Mouse (Mus musculus) ovary, postnatal 14 days (tissue): ENCODE data around the gene Gprc5d.

Experiments
- DNase-seq: peaks from one replicate; pipeline ENCODE4 v3.0.0; 2022; ENCODE audit warnings: low spot score

Gprc5d gene

GRCm38 (mm10) chr6:135135735-135136134, 17.7 kb upstream of the Gprc5d start:
- no peak for DNase-seq

GRCm38 (mm10) chr6:135133486-135133885, 15.4 kb upstream of the Gprc5d start:
- DNase-seq, result no peak

- no peak for DNase-seq
These were observed 15.0 kb upstream of the Gprc5d start for GRCm38 (mm10) chr6:135133086-135133485.

- DNase-seq, result no peak
These were observed 6.8 kb upstream of the Gprc5d start for GRCm38 (mm10) chr6:135124755-135125380.

GRCm38 (mm10) chr6:135116479-135116878, 1.6 kb downstream of the Gprc5d start:
- no peak for DNase-seq

GRCm38 (mm10) chr6:135113114-135113436, 5.0 kb downstream of the Gprc5d start:
- DNase-seq, result no peak

GRCm38 (mm10) chr6:135112411-135113113, 5.5 kb downstream of the Gprc5d start:
- no peak for DNase-seq

- DNase-seq, result no peak
These were observed 11.1 kb downstream of the Gprc5d start for GRCm38 (mm10) chr6:135107014-135107413.

GRCm38 (mm10) chr6:135102736-135103303, 15.3 kb downstream of the Gprc5d start:
- DNase-seq, result no peak

- DNase-seq, result no peak
These were observed 17.2 kb downstream of the Gprc5d start for GRCm38 (mm10) chr6:135100787-135101472.

GRCm38 (mm10) chr6:135092798-135093470, 25.1 kb downstream of the Gprc5d start:
- DNase-seq, result no peak

- DNase-seq, result no peak
These were observed 27.4 kb downstream of the Gprc5d start for GRCm38 (mm10) chr6:135090661-135091060.

GRCm38 (mm10) chr6:135089786-135090185, 28.3 kb downstream of the Gprc5d start:
- no peak for DNase-seq

GRCm38 (mm10) chr6:135087721-135088451, 30.2 kb downstream of the Gprc5d start:
- peak; percentile 79 for DNase-seq

GRCm38 (mm10) chr6:135085703-135086102, 32.4 kb downstream of the Gprc5d start:
- no peak for DNase-seq

- no peak for DNase-seq
These were observed 34.0 kb downstream of the Gprc5d start for GRCm38 (mm10) chr6:135083991-135084502.

GRCm38 (mm10) chr6:135078420-135078819, 39.7 kb downstream of the Gprc5d start:
- no peak for DNase-seq

GRCm38 (mm10) chr6:135076202-135076601, 41.9 kb downstream of the Gprc5d start:
- no peak for DNase-seq

- DNase-seq, result no peak
These were observed 43.6 kb downstream of the Gprc5d start for GRCm38 (mm10) chr6:135074405-135074947.

GRCm38 (mm10) chr6:135070347-135070746, 47.7 kb downstream of the Gprc5d start:
- no peak for DNase-seq

- no peak for DNase-seq
These were observed 48.2 kb downstream of the Gprc5d start for GRCm38 (mm10) chr6:135069856-135070255.
